Mouse (Mus musculus) layer of hippocampus, adult 8-10 months (tissue): ENCODE results near the gene Rassf2. TPM values are rescaled to one million over a fixed set of nuclear protein-coding genes. Genes with fewer than 3 reads are reported as not detected.

Experiments used
- DNase-seq, 2 experiments: peaks; one replicate each; pipeline ENCODE4 v3.0.0; 2022; ENCODE audit warnings: low spot score in 2 of 2
- total RNA-seq, 4 experiments: library from RNA; stranded (reverse); gene quantifications; 2 replicates each; pipeline ENCODE4 v1.2.4; 2022

Gene Rassf2
- total RNA-seq = 10 to 100 TPM; 50.1 to 62.3 (median 53.7) TPM

DNA sequence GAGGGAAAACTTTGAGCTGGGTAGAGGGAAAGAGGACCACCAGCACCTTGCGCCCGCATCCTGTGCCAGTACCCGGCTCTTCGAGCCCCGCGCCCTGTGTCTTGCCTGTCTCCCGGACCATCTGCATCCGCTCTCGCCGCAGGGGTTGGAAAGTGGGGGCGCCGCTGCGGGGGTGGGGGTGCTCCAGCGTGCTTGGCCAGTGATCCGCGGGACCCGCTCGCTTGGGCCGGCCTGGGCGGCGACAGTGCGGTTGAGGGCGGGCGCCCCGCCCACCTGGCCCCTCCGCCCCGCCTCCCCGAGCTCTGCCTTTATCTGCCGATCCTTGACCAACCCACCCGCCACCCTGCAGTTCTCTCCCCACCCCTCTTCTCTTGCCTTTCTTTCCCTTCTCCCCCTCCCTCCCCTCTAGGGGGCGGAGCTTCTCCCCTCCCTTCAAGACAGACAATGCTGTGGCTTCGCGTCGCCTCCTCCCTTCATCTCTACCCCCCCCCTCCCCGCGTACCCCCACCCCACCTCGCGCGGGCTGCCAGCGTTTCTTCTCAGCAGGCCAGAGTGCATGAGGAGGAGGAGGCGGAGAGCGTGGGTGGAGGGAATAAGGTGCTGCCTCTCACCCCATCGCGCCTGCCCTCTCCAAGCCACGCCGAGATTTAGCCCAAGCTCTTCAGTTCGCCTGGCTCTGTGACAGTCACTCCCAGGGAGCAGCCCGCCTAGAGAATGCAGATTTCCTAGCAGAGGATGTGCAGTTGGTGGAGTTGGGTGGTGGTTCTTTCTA is at the start of gene Rassf2:
Rassf2 (minus strand) TSS at position 613 of the 772 bp plus-strand sequence.
- DNase-seq = peak; percentile 78 to 86

DNA sequence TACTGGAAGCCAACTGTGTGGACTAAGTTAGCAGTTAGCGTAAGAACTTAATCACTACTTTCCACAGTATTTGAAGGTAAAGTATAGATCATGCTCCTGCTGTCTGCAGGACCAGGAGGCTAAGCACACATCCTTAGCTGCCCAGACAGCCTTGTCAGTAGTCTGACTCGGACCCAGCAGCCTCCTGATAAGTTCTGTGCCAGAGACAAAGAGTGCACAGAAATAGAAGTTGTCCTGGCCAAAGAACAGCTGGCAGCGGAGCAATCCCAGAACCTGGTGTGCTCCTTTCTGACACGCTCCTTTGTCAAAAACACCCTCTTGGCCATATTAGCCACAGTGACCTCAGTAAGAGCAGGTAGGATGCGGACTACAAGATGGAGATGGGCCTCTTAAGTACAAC is 49.1 kb upstream of the Rassf2 start:
- DNase-seq = no peak

DNA sequence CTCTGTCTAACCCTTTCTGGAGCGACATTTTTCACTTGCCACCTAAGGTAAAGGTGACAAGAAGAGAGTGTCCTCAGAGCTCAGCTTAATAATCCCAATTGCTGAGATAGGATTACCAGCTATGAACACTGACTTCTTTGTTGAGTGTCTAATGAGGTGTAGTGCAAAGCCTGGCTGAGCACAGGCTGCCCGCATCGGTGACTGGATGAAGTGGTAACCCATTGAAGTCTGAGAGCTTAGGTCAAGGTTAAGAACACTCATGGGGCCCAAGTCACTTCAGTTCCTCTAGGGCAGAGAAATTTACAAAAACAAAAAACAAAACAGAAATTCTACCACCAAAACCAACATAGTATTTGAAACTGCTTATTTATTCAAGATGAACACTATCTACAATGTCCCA is 43.0 kb upstream of the Rassf2 start:
- DNase-seq = no peak

DNA sequence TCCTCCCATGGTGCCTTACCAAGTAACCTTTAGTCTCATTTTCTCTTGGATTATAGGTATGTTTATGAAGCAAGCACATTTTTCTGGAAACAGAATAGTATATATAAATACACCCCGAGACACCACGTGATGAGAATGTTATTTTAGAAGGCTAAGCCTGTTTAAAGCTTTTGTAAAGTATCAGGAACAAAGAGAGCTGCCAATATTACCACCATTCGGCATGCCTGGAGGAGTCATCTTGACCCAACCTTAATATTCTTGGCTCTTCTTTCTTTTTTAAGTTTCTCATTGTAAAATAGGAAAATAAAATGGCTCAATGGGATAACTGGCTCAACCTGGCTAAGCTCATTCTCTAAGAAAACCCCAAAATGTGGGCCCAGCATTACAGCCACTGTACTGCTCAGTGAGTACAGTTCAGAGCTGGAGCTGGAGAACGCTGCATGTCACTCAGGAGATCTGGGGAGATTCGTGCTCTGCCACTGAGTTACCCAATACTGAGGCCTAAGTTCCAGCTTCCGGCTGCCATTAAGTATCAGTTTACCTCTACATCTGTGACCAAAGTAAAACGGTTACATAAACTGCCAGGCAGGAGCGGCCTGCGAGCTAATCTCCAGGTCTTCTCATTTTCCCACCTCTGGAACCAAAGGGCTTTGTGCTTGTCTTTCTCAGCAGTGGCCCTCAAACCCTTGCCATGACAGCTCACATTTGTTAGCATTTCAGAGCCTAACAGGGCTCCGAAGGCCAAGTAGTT is 40.1 kb upstream of the Rassf2 start:
- no peak for DNase-seq

DNA sequence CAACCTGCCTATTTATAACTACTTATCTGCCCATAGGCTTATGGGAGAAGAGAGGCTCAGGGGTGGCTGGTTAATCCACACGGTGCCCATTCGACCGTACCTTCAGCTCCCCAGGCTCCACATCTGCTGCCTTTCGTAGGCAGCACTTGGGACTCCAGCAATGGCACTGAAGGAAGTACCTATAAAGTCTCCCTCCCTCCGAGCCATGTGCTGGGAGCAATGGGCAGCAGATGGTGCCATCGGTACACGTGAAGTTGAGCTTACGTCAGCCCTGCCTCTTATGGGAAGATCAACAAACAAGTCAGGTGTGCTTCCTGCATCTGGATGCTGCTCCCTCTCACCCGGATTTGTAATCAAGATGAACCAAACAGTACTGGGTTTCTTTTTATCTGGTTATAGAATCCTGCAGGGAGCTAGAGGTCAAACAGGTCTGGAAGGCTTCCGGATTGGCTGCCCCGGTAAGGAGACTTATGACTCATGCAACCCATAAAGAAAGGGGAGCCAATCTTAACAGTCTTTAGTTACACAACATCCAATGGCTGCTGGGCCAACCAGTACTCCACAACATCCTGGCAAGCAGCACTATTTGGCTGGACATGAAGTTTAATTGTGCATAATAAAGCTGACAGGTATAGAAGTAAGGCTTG is 34.2 kb upstream of the Rassf2 start:
- DNase-seq = no peak

DNA sequence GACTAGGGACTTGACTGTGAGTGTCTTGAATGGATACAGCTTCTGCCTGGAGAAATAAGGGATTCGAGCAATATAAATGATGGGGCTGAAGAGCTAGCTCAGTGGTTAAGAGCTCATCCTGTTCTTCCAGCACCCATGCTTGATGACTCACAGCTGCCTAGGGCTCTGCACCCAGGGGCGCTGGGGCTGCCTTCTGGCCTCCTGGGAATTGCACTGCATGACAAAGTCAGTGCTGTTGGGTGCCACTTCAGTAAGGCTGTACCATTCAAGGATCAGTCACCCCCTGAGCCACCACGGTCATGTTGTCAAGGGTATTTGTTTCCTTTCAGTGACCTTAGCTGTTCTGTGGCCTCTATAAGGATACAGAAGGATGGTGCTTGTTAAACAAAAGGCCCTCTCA is 33.7 kb upstream of the Rassf2 start:
- no peak for DNase-seq

DNA sequence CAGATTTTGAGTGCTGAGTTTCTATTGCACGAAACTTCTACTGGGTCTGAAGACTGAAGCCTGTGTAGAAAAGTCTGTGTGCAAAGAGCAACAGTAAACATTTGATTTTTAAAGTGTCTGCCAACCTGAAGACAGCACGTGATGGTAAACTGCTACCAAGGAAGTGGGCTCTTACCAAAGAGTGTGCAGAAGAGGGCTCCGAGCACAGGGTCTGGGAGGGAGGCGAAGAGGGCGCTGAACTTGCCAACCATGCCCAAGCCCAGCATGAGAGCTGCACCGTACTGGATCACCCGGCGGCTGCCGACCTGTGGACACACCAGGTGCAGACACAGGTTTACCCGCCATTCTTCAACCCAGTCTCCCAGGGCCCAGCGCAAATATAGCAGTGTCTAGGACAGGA is 31.8 kb upstream of the Rassf2 start:
- no peak for DNase-seq

DNA sequence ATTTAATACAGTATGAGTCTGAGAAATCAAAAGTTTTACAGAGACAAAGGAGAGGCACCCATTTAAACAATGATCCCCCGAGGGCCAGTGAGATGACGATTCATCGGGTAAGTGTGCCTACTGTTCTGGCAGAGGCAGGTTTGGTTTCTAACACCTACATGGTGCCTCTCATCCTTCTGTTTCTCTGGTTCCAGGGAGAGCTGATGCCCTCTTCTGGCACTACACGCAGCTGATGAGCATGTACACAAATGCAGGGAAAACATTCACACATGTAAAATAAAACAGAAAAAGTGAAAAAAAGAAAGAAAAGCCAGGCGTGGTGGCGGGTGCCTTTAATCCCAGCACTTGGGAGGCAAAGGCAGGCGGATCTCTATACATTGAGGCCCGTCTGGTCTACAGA is 29.9 kb upstream of the Rassf2 start:
- DNase-seq = peak in 1 of 2 experiments; percentile 37

DNA sequence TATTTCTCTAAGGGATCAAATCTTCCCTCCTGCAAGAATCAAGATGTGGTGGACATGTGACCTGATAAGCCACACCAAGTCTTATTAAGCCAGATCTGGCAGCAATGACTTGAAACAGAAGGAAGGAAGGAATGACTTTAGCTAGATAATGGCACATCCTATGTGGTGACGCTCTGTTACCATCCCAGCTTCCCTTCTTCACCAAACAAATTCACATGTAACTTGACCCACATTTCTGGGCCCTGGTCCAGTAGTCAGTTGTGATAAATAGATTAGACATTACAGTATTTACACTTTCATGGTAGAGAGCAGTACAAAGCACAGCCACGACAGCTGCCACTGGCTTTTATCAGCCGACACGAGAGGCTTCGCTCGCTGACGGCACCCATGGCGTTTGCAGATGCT is 25.3 kb upstream of the Rassf2 start:
- DNase-seq = no peak

DNA sequence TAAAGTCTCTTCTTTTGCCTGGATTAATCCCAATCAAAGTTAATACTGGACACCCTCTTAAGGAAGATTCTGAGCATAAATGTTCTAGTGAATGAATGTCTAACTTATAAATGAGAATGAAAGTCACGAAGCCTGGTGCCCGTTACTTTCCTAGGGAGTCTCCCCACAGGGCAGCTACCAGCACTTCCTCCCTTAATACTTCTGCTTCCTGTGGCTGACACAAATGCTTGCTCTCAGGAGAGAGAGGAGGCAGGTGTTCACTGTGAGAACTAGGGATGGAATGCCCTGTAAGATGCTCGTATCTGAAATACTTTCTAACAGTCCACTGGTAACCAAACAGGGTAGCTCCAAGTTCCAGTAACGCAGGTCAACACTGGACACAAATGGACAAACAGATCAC is 23.8 kb upstream of the Rassf2 start:
- DNase-seq = no peak

DNA sequence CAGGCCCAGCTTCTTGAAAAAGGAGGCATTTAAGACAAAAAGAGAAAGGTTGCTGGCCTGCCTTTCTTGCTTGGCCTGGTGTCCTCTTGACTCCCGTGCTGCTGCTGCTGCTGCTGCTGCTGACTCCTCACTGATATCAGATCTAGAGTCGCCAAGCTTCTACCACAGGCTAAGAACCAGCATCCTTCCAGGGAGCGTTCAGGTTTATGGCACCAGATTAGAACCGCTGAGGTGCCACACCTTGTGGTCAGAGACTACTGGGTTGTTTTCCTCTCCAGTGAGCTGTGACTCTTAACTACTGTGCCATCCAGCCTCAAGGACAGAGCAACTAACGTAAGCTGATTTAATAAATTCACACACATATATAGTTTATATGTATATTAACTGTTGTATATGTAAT is 21.7 kb upstream of the Rassf2 start:
- no peak for DNase-seq

DNA sequence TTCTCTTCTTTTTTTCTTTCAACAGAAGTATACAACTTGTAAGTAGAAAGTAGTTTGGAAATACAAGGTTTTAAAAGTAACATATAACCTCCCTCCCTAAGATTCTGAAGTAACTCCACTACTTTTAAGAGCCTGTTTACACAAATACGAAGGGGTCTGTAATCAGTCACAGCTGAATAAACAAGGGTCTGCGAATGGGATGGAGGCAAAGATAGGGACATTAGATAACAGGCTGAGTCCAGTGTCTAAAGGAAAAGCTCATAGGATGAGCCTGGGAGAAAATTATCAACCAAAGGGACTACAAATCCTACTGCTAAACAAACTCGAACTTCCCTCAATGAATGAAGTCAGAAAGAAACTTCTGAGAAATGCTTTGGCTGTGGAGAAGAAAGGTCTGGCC is 19.9 kb upstream of the Rassf2 start:
- DNase-seq = no peak

DNA sequence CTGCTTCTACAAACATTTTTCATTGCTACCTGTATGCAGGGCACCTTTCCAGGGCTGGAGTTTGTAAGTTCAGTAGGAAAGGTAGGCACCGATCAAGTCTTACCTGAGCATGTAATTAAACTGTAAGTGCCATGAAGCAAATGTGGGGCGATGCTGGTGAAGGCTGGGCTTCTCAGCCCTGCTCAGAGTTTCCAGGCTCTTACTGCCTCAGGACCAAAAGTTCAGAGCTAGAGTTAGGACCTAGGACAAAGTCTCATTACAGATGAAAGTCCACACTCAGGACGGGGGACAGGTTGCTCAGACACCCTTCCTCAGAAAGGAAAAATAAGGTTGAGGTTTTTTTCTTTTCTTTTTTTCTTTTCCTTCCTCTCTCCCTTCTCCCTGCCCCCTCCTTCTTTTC is 19.4 kb upstream of the Rassf2 start:
- DNase-seq = no peak

DNA sequence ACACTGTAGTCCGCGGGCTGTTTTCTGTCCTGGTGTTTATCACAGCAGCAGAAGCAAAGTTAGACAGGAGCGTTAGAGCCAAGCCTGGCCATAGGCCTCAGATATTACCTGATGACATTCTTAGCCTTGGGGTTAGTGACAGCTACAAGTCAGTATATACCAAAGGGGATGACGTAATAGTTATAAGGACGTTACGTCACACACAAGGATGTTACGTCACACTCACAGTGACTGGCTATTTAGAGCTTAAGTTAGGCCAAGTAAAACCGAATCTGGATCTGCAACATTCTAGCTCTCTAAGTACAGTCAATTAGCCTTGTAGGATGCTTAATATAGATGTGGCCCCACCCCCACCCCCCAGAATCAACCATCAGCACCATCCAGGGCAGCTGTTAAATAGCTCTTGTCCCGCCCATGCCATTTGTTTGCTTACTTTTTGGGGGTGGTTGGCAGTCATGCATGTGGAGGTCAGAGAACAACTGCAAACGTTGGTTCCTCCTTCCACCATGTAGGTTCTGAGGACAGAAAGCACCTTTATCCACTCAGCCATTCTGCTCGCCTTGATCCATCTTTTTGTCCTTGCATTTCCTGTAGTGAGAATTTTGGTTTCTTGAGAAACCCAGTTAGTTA is 18.2 kb upstream of the Rassf2 start:
- no peak for DNase-seq

DNA sequence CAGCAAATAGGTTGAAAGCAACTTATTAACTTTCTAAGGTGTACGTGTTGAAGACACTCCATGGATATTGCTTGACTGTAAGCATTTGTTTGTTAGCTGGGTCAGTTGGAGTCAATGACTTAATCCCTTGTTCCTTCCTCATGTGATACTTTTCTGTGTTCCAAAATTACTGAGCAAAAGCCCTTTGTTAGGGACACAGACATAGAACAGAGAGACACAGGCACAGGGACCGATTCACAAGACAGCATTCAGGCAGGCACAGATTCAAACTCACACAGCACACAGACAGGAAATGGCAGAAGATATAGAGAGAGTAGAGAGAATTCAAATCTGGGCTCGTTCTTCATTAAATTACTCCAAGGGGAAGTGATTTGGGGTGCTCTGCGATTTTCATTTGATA is 17.3 kb upstream of the Rassf2 start:
- DNase-seq = no peak

DNA sequence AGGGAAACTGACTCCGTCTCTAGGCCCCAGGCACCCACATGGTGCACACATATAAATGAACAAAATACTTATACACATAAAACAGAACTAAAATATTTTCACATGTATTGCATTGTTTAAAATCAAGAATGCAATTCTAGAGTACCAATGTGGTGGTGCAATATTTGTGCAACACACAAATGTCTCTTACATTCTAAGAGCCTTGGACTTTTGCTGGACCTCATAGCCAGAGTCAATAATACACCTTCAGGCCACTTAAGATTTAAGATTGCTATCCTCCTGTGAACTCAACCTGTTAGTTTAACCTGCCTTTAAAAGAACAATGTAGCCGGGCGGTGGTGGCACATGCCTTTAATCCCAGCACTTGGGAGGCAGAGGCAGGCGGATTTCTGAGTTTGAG is 16.6 kb upstream of the Rassf2 start:
- DNase-seq = no peak

DNA sequence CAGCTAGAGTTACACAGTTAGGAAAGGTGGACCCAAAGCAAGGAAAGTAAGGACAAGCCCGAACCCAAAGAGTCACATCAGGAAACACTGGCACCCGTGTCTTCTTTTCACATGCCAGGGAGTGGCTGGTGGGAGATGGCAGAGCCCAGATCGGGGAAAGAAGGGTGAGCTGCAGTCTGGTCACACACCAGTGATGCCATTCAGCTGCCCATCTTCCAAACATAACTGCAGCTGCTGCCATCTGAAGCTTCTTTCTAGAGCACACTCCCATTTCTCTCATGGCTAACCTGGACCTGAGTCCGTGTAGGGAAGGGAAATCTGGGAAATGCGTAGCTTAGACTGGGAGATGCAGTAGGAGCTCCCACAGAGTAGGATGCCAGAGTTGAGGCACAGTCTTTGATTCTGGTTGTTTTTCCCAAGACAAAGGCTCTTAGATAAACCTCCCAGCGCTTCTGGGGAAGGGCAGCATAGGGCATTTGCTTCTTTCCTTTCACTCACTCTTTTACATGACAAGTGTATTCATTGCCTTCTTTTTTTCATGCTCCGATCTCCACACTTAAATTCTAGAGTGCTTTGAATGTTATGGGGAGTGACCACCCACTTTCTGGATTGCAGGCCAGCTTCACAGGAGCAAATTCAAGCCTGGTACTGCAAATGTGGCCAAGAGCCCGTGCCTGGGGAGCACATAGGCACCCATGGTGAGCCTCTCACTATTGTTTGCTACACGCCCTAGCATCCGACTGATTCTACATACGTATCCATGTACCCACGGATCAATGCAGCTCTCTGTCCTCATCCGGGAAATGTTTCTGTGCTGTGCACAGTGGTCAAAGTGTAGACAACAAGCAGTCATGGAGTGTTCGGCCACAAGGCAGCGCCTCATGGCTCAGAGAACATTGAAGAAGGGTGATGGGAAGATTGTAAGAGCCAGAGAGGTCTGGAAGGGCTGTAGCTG is 14.5 kb upstream of the Rassf2 start:
- no peak for DNase-seq

DNA sequence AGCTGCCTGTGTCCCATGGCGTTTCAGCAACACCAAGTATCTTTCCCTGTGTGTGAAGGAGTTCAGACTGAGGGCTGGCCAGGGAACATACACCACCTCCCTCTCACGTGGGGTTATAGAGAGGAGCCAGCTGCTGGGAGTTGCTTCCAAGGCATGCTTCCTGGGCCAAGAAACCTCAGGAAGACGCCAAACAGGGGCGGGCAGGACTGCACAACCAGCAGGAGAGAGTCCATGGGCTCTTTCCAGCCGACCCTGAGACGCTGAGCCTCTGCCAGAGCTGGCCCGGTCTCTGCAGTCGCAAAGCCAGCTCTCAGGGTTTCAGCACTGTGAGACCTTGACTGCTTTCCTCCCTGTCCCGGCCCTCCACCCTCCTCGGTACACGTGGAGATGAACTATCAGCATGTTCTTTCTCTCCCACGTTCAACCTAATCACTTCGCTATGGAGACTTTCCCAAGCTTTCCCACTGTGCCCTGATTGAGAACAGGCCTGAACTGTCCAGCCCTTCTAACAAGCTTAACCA is 13.1 kb upstream of the Rassf2 start:
- peak; percentile 66 to 75 for DNase-seq

DNA sequence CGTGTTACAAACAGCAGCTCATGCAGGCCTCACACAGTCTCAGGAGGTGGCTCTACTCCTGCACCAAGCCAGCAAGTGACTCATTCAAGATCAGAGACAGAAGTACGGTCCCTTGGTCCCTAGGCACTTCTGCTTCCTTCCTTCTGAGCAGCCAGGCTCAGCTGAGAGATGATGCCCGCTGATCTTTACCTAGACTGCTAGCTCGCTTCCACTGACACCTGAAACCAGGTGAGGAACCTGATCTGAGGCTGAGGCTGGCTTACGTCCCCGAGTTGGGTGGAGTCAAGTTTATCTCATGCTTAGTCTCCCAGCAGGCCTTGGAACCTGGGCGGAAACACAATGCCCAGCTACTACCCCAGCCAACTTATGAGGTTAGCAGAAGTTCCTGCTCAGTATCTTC is 9.8 kb upstream of the Rassf2 start:
- no peak for DNase-seq

DNA sequence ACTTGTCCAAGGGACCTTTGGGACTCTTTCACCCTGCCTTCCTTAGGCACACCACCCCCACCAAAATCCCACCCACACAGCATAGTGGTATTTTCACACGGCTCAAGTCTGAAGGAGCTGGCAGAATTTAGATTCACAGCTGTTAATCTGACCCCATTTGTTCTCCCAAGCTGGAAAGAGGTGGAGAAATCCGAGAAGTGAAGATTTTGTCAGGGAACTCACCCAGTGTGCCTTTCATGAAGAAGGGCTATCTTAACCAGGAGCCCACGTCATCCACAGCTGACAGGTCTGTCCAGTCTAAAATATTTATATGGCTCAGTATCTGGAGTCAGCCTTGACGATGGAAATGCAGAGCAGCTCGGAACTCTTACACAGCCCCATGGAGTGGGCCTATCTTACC is 6.3 kb upstream of the Rassf2 start:
- DNase-seq = no peak

DNA sequence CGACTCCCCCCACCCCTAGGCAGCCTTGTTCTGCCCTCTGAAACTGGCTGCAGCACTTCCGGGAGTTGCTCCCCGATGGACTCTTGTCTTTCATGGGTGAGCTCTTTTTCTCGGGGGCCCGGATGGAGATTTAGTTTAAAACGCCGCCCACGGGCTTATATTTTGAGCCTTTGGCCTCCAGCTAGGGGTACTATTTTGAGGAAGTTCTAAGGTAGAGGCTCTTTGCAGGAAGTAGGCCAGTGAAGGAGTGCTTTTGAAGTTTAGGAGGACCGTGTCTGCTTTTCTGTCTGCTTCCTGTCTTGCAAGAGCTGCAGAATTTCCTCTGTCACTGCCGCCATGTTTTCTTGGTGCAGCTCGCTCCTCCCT is 5.4 kb upstream of the Rassf2 start:
- DNase-seq = no peak
